Mouse (Mus musculus): ENCODE measurements around the gene Rdh7. TPM values are rescaled to one million over a fixed set of nuclear protein-coding genes. Genes with fewer than 3 reads are reported as not detected.
"Not testable (repeated sequence)": the region's sequence is repeated elsewhere in the genome, so short reads cannot be mapped to it uniquely, and the experiment has no call there.

Rdh7 gene
- polyA plus RNA-seq, 1 experiment from 2014 or later, result not detected

GRCm38 (mm10) chr10:127897506-127897905, 8.9 kb upstream of the Rdh7 start:
- no peak for ATAC-seq
- no peak overlapping the region for H3K4me3 ChIP-seq (replicated peaks; ENCODE audit: low read length)
- no peaks in the 10 kb centered on the region for H3K36me3 ChIP-seq (ENCODE audit: control insufficient read depth, insufficient read depth)
- no peak overlapping the region for H3K4me2 ChIP-seq (ENCODE audit: low read length)
- no peaks in the 10 kb centered on the region for H3K9me3 ChIP-seq (ENCODE audit: control insufficient read depth, low read length)
- H3K4me1 ChIP-seq (replicated peaks; ENCODE audit: control insufficient read depth, insufficient read depth, low read length), result no peaks in the 10 kb centered on the region
- H3K27me3 ChIP-seq (replicated peaks; ENCODE audit: control insufficient read depth, insufficient read depth, low read length), result no peaks in the 10 kb centered on the region
- no peak overlapping the region for H3K9ac ChIP-seq (replicated peaks; ENCODE audit: low read depth, low read length)
- H3K27ac ChIP-seq (ENCODE audit: low read length), result no peak overlapping the region
- 87% methylated on average over 3 of the region's 3 CpGs for WGBS

- ATAC-seq, result no peak
- Histone ChIP-seq H3K4me3 (replicated peaks; ENCODE audit: low read length) (no peak overlapping the region), H3K36me3 (ENCODE audit: control insufficient read depth, insufficient read depth) (no peaks in the 10 kb centered on the region), H3K4me1 (replicated peaks; ENCODE audit: control insufficient read depth, insufficient read depth, low read length) (no peaks in the 10 kb centered on the region), H3K27me3 (replicated peaks; ENCODE audit: control insufficient read depth, insufficient read depth, low read length) (no peaks in the 10 kb centered on the region), H3K27ac (ENCODE audit: low read length) (no peak overlapping the region), H3K9ac (replicated peaks; ENCODE audit: low read depth, low read length) (no peak overlapping the region), H3K4me2 (ENCODE audit: low read length) (no peak overlapping the region), H3K9me3 (ENCODE audit: control insufficient read depth, low read length) (no peaks in the 10 kb centered on the region)
- WGBS, result 76% methylated on average over 5 of the region's 5 CpGs
These were observed 8.1 kb upstream of the Rdh7 start for GRCm38 (mm10) chr10:127896705-127897104.

- WGBS, result 70% methylated on average over 5 of the region's 5 CpGs
- not testable (repeated sequence) for H3K27me3 ChIP-seq (replicated peaks; ENCODE audit: control insufficient read depth, insufficient read depth, low read length); H3K4me1 ChIP-seq (replicated peaks; ENCODE audit: control insufficient read depth, insufficient read depth, low read length); H3K4me3 ChIP-seq (replicated peaks; ENCODE audit: low read length); H3K36me3 ChIP-seq (ENCODE audit: control insufficient read depth, insufficient read depth); H3K27ac ChIP-seq (ENCODE audit: low read length); ATAC-seq; H3K9me3 ChIP-seq (ENCODE audit: control insufficient read depth, low read length); H3K9ac ChIP-seq (replicated peaks; ENCODE audit: low read depth, low read length); H3K4me2 ChIP-seq (ENCODE audit: low read length)
These were observed 4.8 kb upstream of the Rdh7 start for GRCm38 (mm10) chr10:127893163-127894022.

DNA sequence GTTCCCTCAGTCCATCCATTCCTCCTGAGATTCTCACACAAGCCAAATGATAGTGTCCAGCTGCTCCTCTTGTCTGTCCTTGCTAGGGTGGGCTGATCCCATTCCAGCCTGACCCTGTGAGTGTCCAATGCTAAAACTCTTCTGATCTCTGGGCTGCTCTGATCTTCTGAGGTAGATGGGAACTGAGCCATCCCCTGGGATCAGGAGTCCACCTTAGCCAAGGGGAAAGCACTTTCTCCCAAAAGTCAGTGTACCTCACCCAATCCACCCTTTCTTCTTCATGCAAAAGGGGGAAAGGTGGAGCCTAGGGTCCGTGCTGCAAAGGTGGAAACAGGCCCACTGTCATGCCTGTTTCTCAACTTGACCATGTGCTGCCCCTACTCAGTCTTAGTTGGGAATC, 2.9 kb upstream of the Rdh7 start:
- no peak overlapping the region for H3K27ac ChIP-seq (ENCODE audit: low read length)
- no peaks in the 10 kb centered on the region for H3K9me3 ChIP-seq (ENCODE audit: control insufficient read depth, low read length)
- no peaks in the 10 kb centered on the region for H3K4me1 ChIP-seq (replicated peaks; ENCODE audit: control insufficient read depth, insufficient read depth, low read length)
- no peak overlapping the region for H3K9ac ChIP-seq (replicated peaks; ENCODE audit: low read depth, low read length)
- H3K27me3 ChIP-seq (replicated peaks; ENCODE audit: control insufficient read depth, insufficient read depth, low read length), result no peaks in the 10 kb centered on the region
- no peak for ATAC-seq
- 76% methylated on average over 1 of the region's 1 CpGs for WGBS
- H3K36me3 ChIP-seq (ENCODE audit: control insufficient read depth, insufficient read depth), result no peaks in the 10 kb centered on the region
- H3K4me2 ChIP-seq (ENCODE audit: low read length), result no peak overlapping the region
- no peak overlapping the region for H3K4me3 ChIP-seq (replicated peaks; ENCODE audit: low read length)

GRCm38 (mm10) chr10:127886971-127887370, 1.6 kb downstream of the Rdh7 start:
- Histone ChIP-seq H3K9ac (replicated peaks; ENCODE audit: low read depth, low read length) (no peak overlapping the region), H3K27ac (ENCODE audit: low read length) (no peak overlapping the region), H3K9me3 (ENCODE audit: control insufficient read depth, low read length) (no peaks in the 10 kb centered on the region), H3K27me3 (replicated peaks; ENCODE audit: control insufficient read depth, insufficient read depth, low read length) (no peaks in the 10 kb centered on the region), H3K36me3 (ENCODE audit: control insufficient read depth, insufficient read depth) (no peaks in the 10 kb centered on the region), H3K4me1 (replicated peaks; ENCODE audit: control insufficient read depth, insufficient read depth, low read length) (no peaks in the 10 kb centered on the region), H3K4me2 (ENCODE audit: low read length) (no peak overlapping the region), H3K4me3 (replicated peaks; ENCODE audit: low read length) (no peak overlapping the region)
- ATAC-seq, result no peak
- WGBS, result 73% methylated on average over 4 of the region's 4 CpGs

GRCm38 (mm10) chr10:127886551-127886950, 2.1 kb downstream of the Rdh7 start:
- Histone ChIP-seq H3K27ac (ENCODE audit: low read length) (no peak overlapping the region), H3K4me2 (ENCODE audit: low read length) (no peak overlapping the region), H3K36me3 (ENCODE audit: control insufficient read depth, insufficient read depth) (no peaks in the 10 kb centered on the region), H3K4me3 (replicated peaks; ENCODE audit: low read length) (no peak overlapping the region), H3K27me3 (replicated peaks; ENCODE audit: control insufficient read depth, insufficient read depth, low read length) (no peaks in the 10 kb centered on the region), H3K9me3 (ENCODE audit: control insufficient read depth, low read length) (no peaks in the 10 kb centered on the region), H3K9ac (replicated peaks; ENCODE audit: low read depth, low read length) (no peak overlapping the region), H3K4me1 (replicated peaks; ENCODE audit: control insufficient read depth, insufficient read depth, low read length) (no peaks in the 10 kb centered on the region)
- 76% methylated on average over 1 of the region's 1 CpGs for WGBS
- no peak for ATAC-seq

GRCm38 (mm10) chr10:127881041-127881440, 7.6 kb downstream of the Rdh7 start:
- 68% methylated on average over 4 of the region's 4 CpGs for WGBS
- Histone ChIP-seq H3K9me3 (ENCODE audit: control insufficient read depth, low read length) (no peaks in the 10 kb centered on the region), H3K4me1 (replicated peaks; ENCODE audit: control insufficient read depth, insufficient read depth, low read length) (no peaks in the 10 kb centered on the region), H3K4me3 (replicated peaks; ENCODE audit: low read length) (no peak overlapping the region), H3K27ac (ENCODE audit: low read length) (no peak overlapping the region), H3K36me3 (ENCODE audit: control insufficient read depth, insufficient read depth) (no peaks in the 10 kb centered on the region), H3K9ac (replicated peaks; ENCODE audit: low read depth, low read length) (no peak overlapping the region), H3K27me3 (replicated peaks; ENCODE audit: control insufficient read depth, insufficient read depth, low read length) (no peaks in the 10 kb centered on the region), H3K4me2 (ENCODE audit: low read length) (no peak overlapping the region)
- ATAC-seq, result no peak

DNA sequence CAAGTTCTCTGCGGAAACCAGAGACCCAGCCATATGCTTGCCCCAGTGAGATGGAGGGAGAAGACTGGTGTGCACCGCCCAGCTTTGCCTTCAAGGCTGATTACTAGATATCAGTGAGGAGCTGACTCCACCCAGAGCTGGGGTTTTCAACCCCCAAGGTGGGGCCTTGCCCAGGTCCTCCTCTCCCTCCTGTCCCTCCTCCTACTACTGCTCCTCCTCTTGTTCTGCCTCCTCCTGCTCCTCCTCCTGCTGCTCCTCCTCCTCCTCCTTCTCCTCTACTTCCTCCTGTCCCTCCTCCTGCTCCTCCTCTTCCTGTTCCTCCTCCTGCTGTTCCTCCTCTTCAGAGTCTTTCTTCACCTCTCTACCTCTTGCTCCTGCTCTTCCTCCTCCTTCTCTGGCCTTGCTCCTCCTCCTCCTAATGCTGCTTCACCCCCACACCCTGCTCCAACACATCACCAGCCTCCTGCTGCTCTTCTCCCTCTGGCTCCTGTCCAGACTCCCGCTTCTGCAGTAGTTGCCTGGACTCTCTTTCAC, 9.4 kb downstream of the Rdh7 start:
- Histone ChIP-seq H3K4me2 (ENCODE audit: low read length) (no peak overlapping the region), H3K4me1 (replicated peaks; ENCODE audit: control insufficient read depth, insufficient read depth, low read length) (no peaks in the 10 kb centered on the region), H3K27ac (ENCODE audit: low read length) (no peak overlapping the region), H3K9me3 (ENCODE audit: control insufficient read depth, low read length) (no peaks in the 10 kb centered on the region), H3K27me3 (replicated peaks; ENCODE audit: control insufficient read depth, insufficient read depth, low read length) (no peaks in the 10 kb centered on the region), H3K9ac (replicated peaks; ENCODE audit: low read depth, low read length) (no peak overlapping the region), H3K4me3 (replicated peaks; ENCODE audit: low read length) (no peak overlapping the region), H3K36me3 (ENCODE audit: control insufficient read depth, insufficient read depth) (no peaks in the 10 kb centered on the region)
- no peak for ATAC-seq
- 82% methylated on average over 3 of the region's 3 CpGs for WGBS

- Histone ChIP-seq H3K9me3 (ENCODE audit: control insufficient read depth, low read length) (no peaks in the 10 kb centered on the region), H3K27ac (ENCODE audit: low read length) (no peak overlapping the region), H3K9ac (replicated peaks; ENCODE audit: low read depth, low read length) (no peak overlapping the region), H3K4me1 (replicated peaks; ENCODE audit: control insufficient read depth, insufficient read depth, low read length) (no peaks in the 10 kb centered on the region), H3K36me3 (ENCODE audit: control insufficient read depth, insufficient read depth) (no peaks in the 10 kb centered on the region), H3K27me3 (replicated peaks; ENCODE audit: control insufficient read depth, insufficient read depth, low read length) (no peaks in the 10 kb centered on the region), H3K4me2 (ENCODE audit: low read length) (no peak overlapping the region), H3K4me3 (replicated peaks; ENCODE audit: low read length) (no peak overlapping the region)
- ATAC-seq, result no peak
- WGBS, result 83% methylated on average over 3 of the region's 3 CpGs
These were observed 10.2 kb downstream of the Rdh7 start for GRCm38 (mm10) chr10:127878262-127879057.
